Mouse (Mus musculus): ENCODE results near the gene Atp2a1.
"Not testable (repeated sequence)": the region's sequence is repeated elsewhere in the genome, so short reads cannot be mapped to it uniquely, and the experiment has no call there.

Atp2a1 gene

GRCm38 (mm10) chr7:126463004-126463403, at the start of gene Atp2a1:
TSS of gene Atp2a1 (minus strand) at chr7:126463108.
- no peak for DNase-seq (ENCODE audit: low read depth)

- DNase-seq (ENCODE audit: low read depth), result peak; percentile 43
Measured at GRCm38 (mm10) chr7:126511287-126511686, 48.4 kb upstream of the Atp2a1 start.

GRCm38 (mm10) chr7:126507126-126507778, 44.3 kb upstream of the Atp2a1 start:
- DNase-seq (ENCODE audit: low read depth), result peak; percentile 28

GRCm38 (mm10) chr7:126504913-126505312, 42.0 kb upstream of the Atp2a1 start:
- DNase-seq (ENCODE audit: low read depth), result no peak

- peak; percentile 99 for DNase-seq (ENCODE audit: low read depth)
Measured at GRCm38 (mm10) chr7:126503273-126503878, 40.5 kb upstream of the Atp2a1 start, which contains the start of gene Atxn2l. TSS of gene Atxn2l (minus strand) at chr7:126503437.

GRCm38 (mm10) chr7:126502751-126503150, 39.8 kb upstream of the Atp2a1 start:
- DNase-seq (ENCODE audit: low read depth), result no peak

GRCm38 (mm10) chr7:126502023-126502741, 39.3 kb upstream of the Atp2a1 start:
- DNase-seq (ENCODE audit: low read depth), result peak; percentile 97

GRCm38 (mm10) chr7:126501684-126502022, 38.7 kb upstream of the Atp2a1 start:
- DNase-seq (ENCODE audit: low read depth), result no peak

- no peak for DNase-seq (ENCODE audit: low read depth)
Measured at GRCm38 (mm10) chr7:126499416-126499815, 36.5 kb upstream of the Atp2a1 start.

GRCm38 (mm10) chr7:126497966-126498365, 35.1 kb upstream of the Atp2a1 start:
- DNase-seq (ENCODE audit: low read depth), result no peak

- no peak for DNase-seq (ENCODE audit: low read depth)
Measured at GRCm38 (mm10) chr7:126496475-126496874, 33.6 kb upstream of the Atp2a1 start.

- DNase-seq (ENCODE audit: low read depth), result no peak
Measured at GRCm38 (mm10) chr7:126494120-126494519, 31.2 kb upstream of the Atp2a1 start.

GRCm38 (mm10) chr7:126491973-126492372, 29.1 kb upstream of the Atp2a1 start:
- DNase-seq (ENCODE audit: low read depth), result no peak

- DNase-seq (ENCODE audit: low read depth), result no peak
Measured at GRCm38 (mm10) chr7:126491005-126491404, 28.1 kb upstream of the Atp2a1 start.

- not testable (repeated sequence) for DNase-seq (ENCODE audit: low read depth)
Measured at GRCm38 (mm10) chr7:126487617-126488385, 24.9 kb upstream of the Atp2a1 start.

GRCm38 (mm10) chr7:126487052-126487483, 24.2 kb upstream of the Atp2a1 start, which contains the start of gene Tufm:
TSS of gene Tufm (plus strand) at chr7:126487361.
- DNase-seq (ENCODE audit: low read depth), result peak; percentile 95

GRCm38 (mm10) chr7:126482392-126482871, 19.5 kb upstream of the Atp2a1 start:
- peak; percentile 86 for DNase-seq (ENCODE audit: low read depth)

GRCm38 (mm10) chr7:126481699-126482098, 18.8 kb upstream of the Atp2a1 start:
- DNase-seq (ENCODE audit: low read depth), result peak; percentile 38

GRCm38 (mm10) chr7:126474993-126475581, 12.2 kb upstream of the Atp2a1 start, which contains the start of gene Sh2b1:
TSS of gene Sh2b1 (minus strand) at chr7:126475424.
- peak; percentile 92 for DNase-seq (ENCODE audit: low read depth)

GRCm38 (mm10) chr7:126474486-126474955, 11.6 kb upstream of the Atp2a1 start:
- peak; percentile 51 for DNase-seq (ENCODE audit: low read depth)

- no peak for DNase-seq (ENCODE audit: low read depth)
Measured at GRCm38 (mm10) chr7:126473470-126474086, 10.7 kb upstream of the Atp2a1 start.

All from NIH3T3 (cell line).